Mouse (Mus musculus): ENCODE data around the gene Iqcf3. TPM values are rescaled to one million over a fixed set of nuclear protein-coding genes. Genes with fewer than 3 reads are reported as not detected.

Iqcf3 gene
- polyA plus RNA-seq, 1 experiment from 2014 or later, result not detected

DNA sequence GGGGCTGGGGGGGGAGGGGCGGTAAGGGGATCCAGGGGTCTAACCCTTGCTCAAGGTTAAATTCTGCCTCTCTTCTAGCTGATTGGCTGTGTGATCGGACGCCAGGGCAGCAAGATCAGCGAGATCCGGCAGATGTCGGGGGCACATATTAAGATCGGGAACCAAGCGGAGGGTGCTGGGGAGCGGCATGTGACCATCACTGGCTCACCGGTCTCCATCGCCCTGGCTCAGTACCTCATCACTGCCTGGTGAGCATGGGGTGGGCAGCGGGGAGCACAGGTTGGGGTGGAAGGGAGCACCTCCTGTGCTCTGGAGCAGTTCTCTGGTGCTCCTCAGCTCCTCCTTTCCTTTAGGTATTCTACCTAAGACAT lies 99.0 kb downstream of the Iqcf3 start:
- Histone ChIP-seq H3K9ac (ENCODE audit: low read length) (no peak overlapping the region), H3K4me2 (ENCODE audit: low read depth, low read length) (no peak overlapping the region), H3K27ac (ENCODE audit: low read length) (no peak overlapping the region), H3K9me3 (ENCODE audit: control insufficient read depth, low read length) (no peaks in the 10 kb centered on the region), H3K27me3 (ENCODE audit: control insufficient read depth, insufficient read depth, low read depth, low read length) (no peaks in the 10 kb centered on the region), H3K4me1 (replicated peaks; ENCODE audit: control insufficient read depth, insufficient read depth, low read length) (peaks cover 9% of the 10 kb centered on the region), H3K4me3 (ENCODE audit: low read length) (no peak overlapping the region), H3K36me3 (ENCODE audit: control insufficient read depth, insufficient read depth, low read length) (peaks cover 9% of the 10 kb centered on the region)
- WGBS, result 94% methylated on average over 12 of the region's 12 CpGs
- no peak for ATAC-seq (ENCODE audit: low read depth)

DNA sequence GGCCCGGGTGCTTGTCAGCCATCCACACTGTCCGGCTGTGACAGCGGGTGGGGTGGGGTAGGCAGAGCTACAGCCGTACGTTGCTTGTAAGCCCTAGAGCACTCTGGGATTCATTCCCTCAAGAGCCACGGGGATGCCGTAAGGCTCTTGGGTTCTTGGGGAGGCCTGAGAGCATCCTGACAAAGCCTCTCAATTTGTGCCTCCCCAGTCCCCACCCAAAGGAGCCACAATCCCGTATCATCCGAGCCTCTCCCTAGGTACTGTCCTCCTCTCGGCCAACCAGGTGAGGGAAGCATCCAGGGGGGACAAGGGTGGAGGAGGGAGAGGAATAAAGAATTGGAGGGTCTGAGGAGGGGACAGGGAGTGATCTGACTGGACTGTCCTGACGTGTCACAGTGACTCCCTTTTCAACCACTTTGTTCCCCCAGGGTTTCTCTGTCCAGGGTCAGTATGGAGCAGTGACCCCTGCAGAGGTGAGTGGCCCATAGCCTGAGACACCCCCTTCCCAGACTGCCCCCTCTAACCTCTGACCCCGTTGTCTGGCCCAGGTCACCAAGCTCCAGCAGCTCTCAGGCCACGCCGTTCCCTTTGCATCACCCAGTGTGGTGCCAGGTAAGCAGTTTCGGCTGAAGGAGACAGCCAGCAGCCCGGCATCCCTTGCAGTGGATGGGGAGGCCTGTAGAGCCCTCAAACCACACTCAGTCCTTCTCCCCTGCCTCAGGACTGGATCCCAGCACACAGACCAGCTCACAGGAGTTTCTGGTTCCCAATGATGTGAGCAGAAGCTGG lies 99.6 kb downstream of the Iqcf3 start:
- Histone ChIP-seq H3K27me3 (ENCODE audit: control insufficient read depth, insufficient read depth, low read depth, low read length) (no peaks in the 10 kb centered on the region), H3K36me3 (ENCODE audit: control insufficient read depth, insufficient read depth, low read length) (peaks cover 9% of the 10 kb centered on the region), H3K9me3 (ENCODE audit: control insufficient read depth, low read length) (no peaks in the 10 kb centered on the region), H3K4me3 (ENCODE audit: low read length) (no peak overlapping the region), H3K4me1 (replicated peaks; ENCODE audit: control insufficient read depth, insufficient read depth, low read length) (peaks cover 13% of the 10 kb centered on the region), H3K4me2 (ENCODE audit: low read depth, low read length) (no peak overlapping the region), H3K27ac (ENCODE audit: low read length) (no peak overlapping the region), H3K9ac (ENCODE audit: low read length) (no peak overlapping the region)
- 76% methylated on average over 16 of the region's 16 CpGs for WGBS
- ATAC-seq (ENCODE audit: low read depth), result no peak

DNA sequence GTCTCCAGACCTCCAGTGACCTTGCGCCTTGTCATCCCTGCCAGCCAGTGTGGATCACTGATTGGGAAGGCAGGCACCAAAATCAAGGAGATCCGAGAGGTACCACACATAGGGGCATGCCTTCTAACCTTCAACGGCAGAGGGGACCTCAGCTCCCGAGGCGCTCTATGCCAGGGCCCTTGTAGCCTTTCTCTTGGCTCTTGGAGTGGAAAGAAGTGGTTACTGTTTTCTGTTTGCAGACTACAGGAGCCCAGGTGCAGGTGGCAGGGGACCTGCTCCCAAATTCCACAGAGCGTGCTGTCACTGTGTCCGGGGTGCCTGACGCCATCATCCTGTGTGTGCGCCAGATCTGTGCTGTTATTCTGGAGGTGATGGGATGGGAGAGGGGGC lies 100.4 kb downstream of the Iqcf3 start:
- no peak for ATAC-seq (ENCODE audit: low read depth)
- WGBS, result 82% methylated on average over 9 of the region's 9 CpGs
- Histone ChIP-seq H3K4me2 (ENCODE audit: low read depth, low read length) (no peak overlapping the region), H3K4me3 (ENCODE audit: low read length) (no peak overlapping the region), H3K9me3 (ENCODE audit: control insufficient read depth, low read length) (no peaks in the 10 kb centered on the region), H3K4me1 (replicated peaks; ENCODE audit: control insufficient read depth, insufficient read depth, low read length) (peaks cover 21% of the 10 kb centered on the region), H3K9ac (ENCODE audit: low read length) (no peak overlapping the region), H3K36me3 (ENCODE audit: control insufficient read depth, insufficient read depth, low read length) (peaks cover 9% of the 10 kb centered on the region), H3K27me3 (ENCODE audit: control insufficient read depth, insufficient read depth, low read depth, low read length) (no peaks in the 10 kb centered on the region), H3K27ac (ENCODE audit: low read length) (no peak overlapping the region)

DNA sequence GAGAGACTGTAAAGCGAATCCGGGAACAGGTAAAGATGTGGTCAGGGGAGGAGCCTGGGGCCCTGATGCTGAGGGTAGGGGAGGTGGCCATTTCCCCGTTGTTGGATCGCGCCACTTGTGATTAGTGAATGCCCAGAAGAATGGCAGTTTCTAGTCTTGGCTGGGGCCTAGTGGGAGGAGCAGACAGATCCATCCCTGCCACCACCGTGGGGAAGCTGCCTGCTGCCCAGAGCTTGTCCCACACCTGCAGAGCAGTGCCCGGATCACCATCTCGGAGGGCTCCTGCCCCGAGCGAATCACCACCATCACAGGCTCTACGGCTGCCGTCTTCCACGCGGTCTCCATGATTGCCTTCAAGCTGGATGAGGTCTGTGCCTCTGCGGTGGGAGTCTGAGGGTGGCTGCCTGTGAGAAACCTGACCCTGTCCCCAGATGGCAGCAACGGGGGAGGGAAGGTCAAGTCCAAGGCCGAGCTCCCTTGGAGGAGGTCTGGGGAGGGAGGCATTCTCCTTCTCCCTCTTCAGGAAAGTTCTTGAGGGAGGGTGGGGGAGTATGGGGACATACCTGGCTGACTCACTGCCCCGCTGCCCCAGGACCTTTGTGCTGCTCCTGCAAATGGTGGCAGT lies 100.9 kb downstream of the Iqcf3 start:
- Histone ChIP-seq H3K9me3 (ENCODE audit: control insufficient read depth, low read length) (no peaks in the 10 kb centered on the region), H3K27ac (ENCODE audit: low read length) (no peak overlapping the region), H3K36me3 (ENCODE audit: control insufficient read depth, insufficient read depth, low read length) (peaks cover 9% of the 10 kb centered on the region), H3K4me3 (ENCODE audit: low read length) (no peak overlapping the region), H3K4me1 (replicated peaks; ENCODE audit: control insufficient read depth, insufficient read depth, low read length) (peaks cover 24% of the 10 kb centered on the region), H3K27me3 (ENCODE audit: control insufficient read depth, insufficient read depth, low read depth, low read length) (no peaks in the 10 kb centered on the region), H3K4me2 (ENCODE audit: low read depth, low read length) (no peak overlapping the region), H3K9ac (ENCODE audit: low read length) (no peak overlapping the region)
- ATAC-seq (ENCODE audit: low read depth), result no peak
- 74% methylated on average over 18 of the region's 18 CpGs for WGBS

DNA sequence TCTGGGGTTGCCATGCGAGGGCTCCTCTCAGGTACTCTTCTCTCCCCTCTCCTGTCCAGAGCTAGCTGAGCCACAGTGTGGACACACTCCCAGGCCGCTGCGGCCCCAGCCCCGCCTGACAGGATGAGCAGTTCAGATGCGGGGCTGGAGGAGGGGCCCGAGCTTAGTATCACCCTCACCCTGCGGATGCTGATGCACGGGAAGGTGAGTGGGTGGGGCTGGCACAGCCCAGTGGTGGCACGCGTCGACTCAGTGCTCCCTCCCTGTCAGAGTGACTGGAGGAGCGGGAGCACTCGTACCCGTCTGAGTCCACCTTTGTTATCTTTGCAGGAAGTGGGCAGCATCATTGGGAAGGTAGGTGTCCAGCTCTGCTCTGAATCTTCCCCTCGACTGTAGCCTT lies 101.5 kb downstream of the Iqcf3 start:
- 70% methylated on average over 15 of the region's 15 CpGs for WGBS
- Histone ChIP-seq H3K27ac (ENCODE audit: low read length) (no peak overlapping the region), H3K9me3 (ENCODE audit: control insufficient read depth, low read length) (no peaks in the 10 kb centered on the region), H3K4me3 (ENCODE audit: low read length) (no peak overlapping the region), H3K9ac (ENCODE audit: low read length) (no peak overlapping the region), H3K4me1 (replicated peaks; ENCODE audit: control insufficient read depth, insufficient read depth, low read length) (peaks cover 26% of the 10 kb centered on the region), H3K4me2 (ENCODE audit: low read depth, low read length) (no peak overlapping the region), H3K27me3 (ENCODE audit: control insufficient read depth, insufficient read depth, low read depth, low read length) (no peaks in the 10 kb centered on the region), H3K36me3 (ENCODE audit: control insufficient read depth, insufficient read depth, low read length) (peaks cover 9% of the 10 kb centered on the region)
- no peak for ATAC-seq (ENCODE audit: low read depth)

DNA sequence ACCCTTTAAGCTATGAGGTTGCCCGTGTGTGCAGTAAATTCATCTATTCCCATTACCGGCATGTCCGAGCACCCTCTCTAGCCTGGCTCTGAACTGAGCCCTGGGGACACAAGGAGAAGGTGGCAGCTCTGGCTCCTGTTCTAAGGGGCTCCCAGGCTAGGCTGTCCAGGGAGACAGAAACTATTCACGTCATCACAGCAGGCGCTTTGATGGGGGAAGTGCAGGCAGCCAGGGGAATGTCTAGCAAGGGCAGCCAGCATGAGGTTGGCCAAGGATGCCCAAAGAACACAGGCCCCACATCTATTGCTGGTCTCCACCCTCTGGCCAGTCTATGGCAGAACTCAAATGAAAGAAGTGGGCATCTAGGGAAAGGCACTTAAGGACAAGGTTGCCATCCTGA lies 103.5 kb downstream of the Iqcf3 start:
- no peak for ATAC-seq (ENCODE audit: low read depth)
- Histone ChIP-seq H3K27ac (ENCODE audit: low read length) (no peak overlapping the region), H3K4me2 (ENCODE audit: low read depth, low read length) (no peak overlapping the region), H3K4me1 (replicated peaks; ENCODE audit: control insufficient read depth, insufficient read depth, low read length) (peaks cover 31% of the 10 kb centered on the region), H3K36me3 (ENCODE audit: control insufficient read depth, insufficient read depth, low read length) (peaks cover 6% of the 10 kb centered on the region), H3K9me3 (ENCODE audit: control insufficient read depth, low read length) (no peaks in the 10 kb centered on the region), H3K27me3 (ENCODE audit: control insufficient read depth, insufficient read depth, low read depth, low read length) (no peaks in the 10 kb centered on the region), H3K4me3 (ENCODE audit: low read length) (no peak overlapping the region), H3K9ac (ENCODE audit: low read length) (no peak overlapping the region)
- 74% methylated on average over 5 of the region's 5 CpGs for WGBS

DNA sequence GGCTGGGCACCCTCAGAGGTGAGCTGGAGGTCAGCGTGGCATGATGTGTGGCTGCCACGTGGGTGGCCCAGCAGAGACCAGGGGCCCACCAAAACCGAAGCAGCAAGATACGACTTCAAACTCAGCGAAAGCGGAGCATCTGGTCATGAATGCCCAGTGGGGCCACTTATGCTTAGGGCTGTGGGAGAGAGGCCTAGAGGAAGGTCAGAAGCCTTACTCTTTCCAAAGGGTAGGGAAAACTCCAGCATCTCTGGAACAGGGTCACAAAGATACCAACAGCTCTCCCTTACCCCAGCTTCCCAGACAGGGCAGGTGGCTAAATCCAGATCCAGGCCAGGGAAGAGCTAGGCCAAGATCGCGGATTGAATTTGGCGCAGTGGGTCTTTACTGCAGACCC lies 104.3 kb downstream of the Iqcf3 start:
- no peaks in the 10 kb centered on the region for H3K9me3 ChIP-seq (ENCODE audit: control insufficient read depth, low read length)
- no peak for ATAC-seq (ENCODE audit: low read depth)
- no peak overlapping the region for H3K4me2 ChIP-seq (ENCODE audit: low read depth, low read length)
- H3K9ac ChIP-seq (ENCODE audit: low read length), result peak overlapping the region; percentile 21; the same call in 1 of the 2 replicates
- H3K4me3 ChIP-seq (ENCODE audit: low read length), result no peak overlapping the region
- H3K27ac ChIP-seq (ENCODE audit: low read length), result peak overlapping the region; percentile 33; the same call in 1 of the 2 replicates
- H3K4me1 ChIP-seq (replicated peaks; ENCODE audit: control insufficient read depth, insufficient read depth, low read length), result peaks cover 35% of the 10 kb centered on the region
- WGBS, result 49% methylated on average over 9 of the region's 9 CpGs
- H3K36me3 ChIP-seq (ENCODE audit: control insufficient read depth, insufficient read depth, low read length), result peaks cover 2% of the 10 kb centered on the region
- no peaks in the 10 kb centered on the region for H3K27me3 ChIP-seq (ENCODE audit: control insufficient read depth, insufficient read depth, low read depth, low read length)

DNA sequence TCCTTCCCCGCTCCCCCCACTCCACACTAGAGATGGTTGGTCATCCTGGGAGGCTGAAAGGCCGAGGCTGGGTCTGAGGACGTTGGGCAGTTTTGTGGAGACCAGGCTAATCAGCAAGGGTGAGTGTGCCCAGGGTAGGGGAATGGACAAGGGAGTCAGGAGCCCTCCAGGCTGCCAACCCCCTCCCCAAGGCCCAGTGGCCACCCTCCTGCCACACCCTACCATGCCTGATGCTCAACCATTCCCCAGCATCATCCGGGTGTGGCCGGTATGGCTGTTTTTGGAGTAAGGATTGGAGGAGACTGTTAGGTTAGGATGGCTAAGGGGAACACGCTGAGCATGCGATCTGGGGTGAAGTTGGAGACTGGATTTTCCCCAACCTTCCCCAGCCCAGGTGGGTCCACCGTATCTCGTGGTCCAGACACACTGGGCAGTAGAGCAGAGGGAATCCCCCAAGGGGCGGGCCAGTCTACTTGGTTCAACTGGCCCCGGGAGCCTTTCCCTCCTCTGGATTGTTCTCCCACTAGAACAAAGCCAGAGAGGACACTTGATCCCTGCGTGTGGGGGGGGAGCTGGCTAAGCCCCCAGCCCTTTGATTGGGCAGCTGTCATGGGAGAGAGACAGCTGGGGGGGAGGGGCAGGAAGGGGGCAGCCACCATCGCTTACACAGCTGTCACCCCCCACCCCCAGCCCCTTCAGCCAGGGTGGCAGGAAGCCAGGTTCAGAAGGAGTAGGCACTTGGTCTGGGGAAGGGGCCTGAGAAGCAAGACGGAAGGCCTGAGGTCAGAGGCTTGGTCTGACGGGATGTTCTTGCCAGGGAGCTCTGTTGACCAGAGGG lies 104.9 kb downstream of the Iqcf3 start:
- Histone ChIP-seq H3K4me2 (ENCODE audit: low read depth, low read length) (peak overlapping the region; percentile 88), H3K4me1 (replicated peaks; ENCODE audit: control insufficient read depth, insufficient read depth, low read length) (peaks cover 35% of the 10 kb centered on the region), H3K9ac (ENCODE audit: low read length) (peak overlapping the region; percentile 25), H3K27ac (ENCODE audit: low read length) (peak overlapping the region; percentile 33; the same call in 1 of the 2 replicates), H3K4me3 (ENCODE audit: low read length) (no peak overlapping the region), H3K9me3 (ENCODE audit: control insufficient read depth, low read length) (no peaks in the 10 kb centered on the region), H3K36me3 (ENCODE audit: control insufficient read depth, insufficient read depth, low read length) (no peaks in the 10 kb centered on the region), H3K27me3 (ENCODE audit: control insufficient read depth, insufficient read depth, low read depth, low read length) (no peaks in the 10 kb centered on the region)
- peak; percentile 1; the same call in 1 of the 2 replicates for ATAC-seq (ENCODE audit: low read depth)
- 23% methylated on average over 15 of the region's 15 CpGs for WGBS
